Mouse (Mus musculus) 3134 (cell line): Measurements from ENCODE around the gene Cd79a.
A peak's percentile ranks its signal among the peaks of the same experiment; 100 is the strongest.
"Not testable (repeated sequence)": the region's sequence is repeated elsewhere in the genome, so short reads cannot be mapped to it uniquely, and the experiment has no call there.

Experiments used
- DNase-seq: peaks from one replicate; pipeline ENCODE4 v3.0.0-alpha.2; 2011; ENCODE audit warnings: low spot score; ENCODE audit not compliant: insufficient read length; ENCODE audit errors: extremely low read depth

Cd79a gene

GRCm38 (mm10) chr7:24885468-24886307 lies 11.5 kb upstream of the Cd79a start:
- DNase-seq: no peak

GRCm38 (mm10) chr7:24886308-24886633 lies 10.9 kb upstream of the Cd79a start:
- no peak for DNase-seq

- no peak for DNase-seq
Measured at GRCm38 (mm10) chr7:24887096-24887495, 10.1 kb upstream of the Cd79a start.

- DNase-seq: no peak
Measured at GRCm38 (mm10) chr7:24889431-24890220, 7.6 kb upstream of the Cd79a start.

- peak; percentile 44 for DNase-seq
Measured at GRCm38 (mm10) chr7:24890281-24891216, 6.6 kb upstream of the Cd79a start.

GRCm38 (mm10) chr7:24891241-24892124 lies 5.7 kb upstream of the Cd79a start:
- DNase-seq: no peak

- DNase-seq: no peak
Measured at GRCm38 (mm10) chr7:24892125-24892583, 5.0 kb upstream of the Cd79a start.

- not testable (repeated sequence) for DNase-seq
Measured at GRCm38 (mm10) chr7:24895749-24896148, 1.4 kb upstream of the Cd79a start.

GRCm38 (mm10) chr7:24896269-24896668 lies 912 bp upstream of the Cd79a start:
- DNase-seq: no peak

- no peak for DNase-seq
Measured at GRCm38 (mm10) chr7:24897959-24898358, 778 bp downstream of the Cd79a start.

- no peak for DNase-seq
Measured at GRCm38 (mm10) chr7:24901114-24901513, 3.9 kb downstream of the Cd79a start.

GRCm38 (mm10) chr7:24901842-24902241 lies 4.7 kb downstream of the Cd79a start:
- DNase-seq: no peak

- no peak for DNase-seq
Measured at GRCm38 (mm10) chr7:24902264-24902629, 5.1 kb downstream of the Cd79a start.

GRCm38 (mm10) chr7:24902630-24903443 lies 5.7 kb downstream of the Cd79a start, which contains the start of gene Arhgef1:
Gene Arhgef1 (plus strand): TSS chr7:24902912.
- peak; percentile 67 for DNase-seq

- no peak for DNase-seq
Measured at GRCm38 (mm10) chr7:24903444-24903825, 6.3 kb downstream of the Cd79a start.

GRCm38 (mm10) chr7:24904070-24904483 lies 6.9 kb downstream of the Cd79a start:
- peak; percentile 95 for DNase-seq

GRCm38 (mm10) chr7:24904936-24905335 lies 7.8 kb downstream of the Cd79a start:
- peak; percentile 48 for DNase-seq

GRCm38 (mm10) chr7:24906551-24906950 lies 9.4 kb downstream of the Cd79a start:
- no peak for DNase-seq

GRCm38 (mm10) chr7:24907211-24907748 lies 10.1 kb downstream of the Cd79a start:
- no peak for DNase-seq
